Mouse (Mus musculus) stomach, embryonic 16.5 days (tissue): Measurements from ENCODE around the gene Mthfd1l. TPM values are rescaled to one million over a fixed set of nuclear protein-coding genes. Genes with fewer than 3 reads are reported as not detected.
A peak's percentile ranks its signal among the peaks of the same experiment; 100 is the strongest.

Source experiments
- ATAC-seq: fragments of 200-750 bp; cut with Nextera tagmentation; 2 replicates; pipeline ENCODE4 v1.8.0; 2017; ENCODE audit warnings: moderate number of reproducible peaks, moderate TSS enrichment; ENCODE audit not compliant: insufficient read depth, low FRiP score
- H3K27ac ChIP-seq: fragments of 300-500 bp; sonication (generic); 2 replicates; pipeline ENCODE4 v1.5.1; 2014; ENCODE audit warnings: low read length
- H3K27me3 ChIP-seq: fragments of 300-500 bp; sonication (generic); 2 replicates; pipeline ENCODE4 v1.6.1; 2014; ENCODE audit warnings: low read length, control low read depth, mixed read lengths; ENCODE audit not compliant: control insufficient read depth, insufficient read depth
- H3K36me3 ChIP-seq: fragments of 300-500 bp; sonication (generic); 2 replicates; pipeline ENCODE4 v1.6.1; 2014; ENCODE audit warnings: low read length; ENCODE audit not compliant: control insufficient read depth, insufficient read depth
- H3K4me1 ChIP-seq: fragments of 300-500 bp; sonication (generic); 2 replicates; pipeline ENCODE4 v1.6.1; 2014; ENCODE audit warnings: low read length, control low read depth, mixed read lengths; ENCODE audit not compliant: control insufficient read depth, insufficient read depth
- H3K4me2 ChIP-seq: fragments of 300-500 bp; sonication (generic); 2 replicates; pipeline ENCODE4 v1.6.1; 2014; ENCODE audit warnings: low read depth, low read length, mixed read lengths
- H3K4me3 ChIP-seq: fragments of 300-500 bp; sonication (generic); replicated peaks from 2 replicates; pipeline ENCODE4 v1.5.1; 2014; ENCODE audit warnings: mild to moderate bottlenecking, low read length
- H3K9ac ChIP-seq: fragments of 300-500 bp; sonication (generic); 2 replicates; pipeline ENCODE4 v1.6.1; 2014; ENCODE audit warnings: low read length
- H3K9me3 ChIP-seq: fragments of 300-500 bp; sonication (generic); replicated peaks from 2 replicates; pipeline ENCODE4 v1.6.1; 2016; ENCODE audit warnings: low read length, control low read depth; ENCODE audit not compliant: control insufficient read depth
- WGBS: fragments of 180-500 bp; shearing (Covaris S2); extraction: QIAGEN DNeasy Blood & Tissue Kit; methylation state at CpG from one replicate; pipeline ENCODE4 v1.1.7; 2014; 5-methylcytosine and 5-hydroxymethylcytosine counted together
- polyA plus RNA-seq: library from polyadenylated mRNA; unstranded; fragments of >200 nt; fragmentation: Nextera tagmentation; extraction: Ambion mirVana; gene quantifications from 2 replicates; pipeline ENCODE4 v1.2.1, GENCODE M21; 2015

Gene Mthfd1l
- polyA plus RNA-seq, 1 experiment from 2014 or later = 14.0 TPM

- Histone ChIP-seq H3K4me2 (no peak overlapping the region), H3K27ac (no peak overlapping the region), H3K9ac (no peak overlapping the region), H3K27me3 (no peaks in the 10 kb centered on the region), H3K4me3 (no peak overlapping the region), H3K36me3 (no peaks in the 10 kb centered on the region), H3K4me1 (0 out of 2 replicates have a peak, but pooled peaks cover 4% of the 10 kb centered on the region), H3K9me3 (no peaks in the 10 kb centered on the region)
- no peak for ATAC-seq
- WGBS = 88% methylated on average over 8 of the region's 8 CpGs
These were observed 120.1 kb downstream of the Mthfd1l start for GRCm38 (mm10) chr10:4092990-4093389.

DNA sequence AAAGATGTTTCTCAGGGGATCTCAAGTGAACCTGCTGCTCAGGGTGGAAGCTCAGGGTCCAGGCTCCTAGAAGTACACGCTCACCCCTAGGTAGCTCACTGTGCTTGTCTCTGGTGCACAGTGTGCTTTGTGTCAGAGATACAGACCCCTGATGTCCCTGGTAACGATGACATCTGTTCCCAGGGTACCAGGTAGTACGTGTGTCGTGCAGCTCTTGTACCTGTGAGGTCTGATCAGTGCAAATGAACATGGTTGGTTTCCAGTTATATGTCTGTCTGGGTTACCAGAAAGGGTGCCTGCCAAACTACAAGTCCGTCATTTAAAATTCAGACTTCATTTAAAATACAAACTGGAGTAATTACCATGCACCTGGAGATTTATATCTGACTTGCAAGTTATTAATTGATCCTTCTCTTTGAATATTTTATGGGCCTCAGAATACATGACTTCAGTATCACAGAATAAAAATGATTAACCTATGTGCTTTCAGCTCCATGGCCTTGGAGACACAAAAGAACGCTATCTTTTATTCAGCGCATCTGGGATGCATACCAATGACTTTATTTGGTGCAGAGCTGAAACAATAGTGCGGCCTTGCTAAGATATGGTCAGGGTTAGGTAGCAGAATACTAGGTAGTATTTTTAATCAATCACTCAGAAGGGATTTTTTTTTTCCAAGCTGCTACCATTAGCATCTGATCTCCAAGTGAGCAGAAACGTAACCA lies 121.3 kb downstream of the Mthfd1l start:
- Histone ChIP-seq H3K4me3 (no peak overlapping the region), H3K9me3 (no peaks in the 10 kb centered on the region), H3K27me3 (no peaks in the 10 kb centered on the region), H3K4me1 (0 out of 2 replicates have a peak, but pooled peaks cover 4% of the 10 kb centered on the region), H3K27ac (no peak overlapping the region), H3K9ac (no peak overlapping the region), H3K4me2 (no peak overlapping the region), H3K36me3 (no peaks in the 10 kb centered on the region)
- 91% methylated on average over 9 of the region's 9 CpGs for WGBS
- no peak for ATAC-seq

GRCm38 (mm10) chr10:4096151-4096550 lies 123.2 kb downstream of the Mthfd1l start:
- no peak for ATAC-seq
- WGBS = 63% methylated on average over 5 of the region's 5 CpGs
- no peak overlapping the region for H3K27ac ChIP-seq

DNA sequence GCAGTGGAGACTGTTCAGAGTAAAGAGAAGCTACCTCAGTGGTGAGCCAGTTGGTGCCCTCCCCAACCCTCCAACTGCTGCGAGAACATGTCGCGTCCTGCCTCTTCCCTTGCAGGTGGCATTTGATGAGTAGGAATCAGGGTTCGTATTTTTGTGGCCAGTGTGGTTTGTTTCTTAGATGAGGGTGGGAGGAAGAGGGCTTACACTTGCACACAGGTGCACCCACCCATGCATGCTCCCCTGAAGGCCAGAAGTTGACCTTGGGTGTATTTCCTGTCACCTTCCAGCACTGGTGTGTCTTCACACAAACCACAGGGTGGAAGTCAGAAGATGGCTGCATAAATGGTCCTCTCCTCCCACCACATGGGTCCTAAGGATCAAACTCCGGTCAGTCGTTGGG lies 127.1 kb downstream of the Mthfd1l start:
- Histone ChIP-seq H3K9ac (no peak overlapping the region), H3K4me1 (0 out of 2 replicates have a peak, but pooled peaks cover 4% of the 10 kb centered on the region), H3K27ac (no peak overlapping the region), H3K4me3 (no peak overlapping the region), H3K9me3 (no peaks in the 10 kb centered on the region), H3K36me3 (0 out of 2 replicates have a peak, but pooled peaks cover 3% of the 10 kb centered on the region), H3K27me3 (no peaks in the 10 kb centered on the region), H3K4me2 (no peak overlapping the region)
- 88% methylated on average over 6 of the region's 6 CpGs for WGBS
- no peak for ATAC-seq

More at GRCm38 (mm10) chr10:4096151-4096550, 123.2 kb downstream of the Mthfd1l start:
- Histone ChIP-seq H3K4me3 (no peak overlapping the region), H3K9ac (no peak overlapping the region), H3K36me3 (0 out of 2 replicates have a peak, but pooled peaks cover 3% of the 10 kb centered on the region), H3K27me3 (no peaks in the 10 kb centered on the region), H3K4me1 (0 out of 2 replicates have a peak, but pooled peaks cover 4% of the 10 kb centered on the region), H3K9me3 (no peaks in the 10 kb centered on the region), H3K4me2 (no peak overlapping the region)

- H3K27ac ChIP-seq = peak overlapping the region; percentile 70
- ATAC-seq = peak; percentile 72; the same call in 1 of the 2 replicates
- H3K4me2 ChIP-seq = peak overlapping the region; percentile 29; the same call in 1 of the 2 replicates
- WGBS = 22% methylated on average over 10 of the region's 10 CpGs
- H3K4me3 ChIP-seq = no peak overlapping the region
- H3K9me3 ChIP-seq = no peaks in the 10 kb centered on the region
- H3K36me3 ChIP-seq = no peaks in the 10 kb centered on the region
- peaks cover 30% of the 10 kb centered on the region for H3K4me1 ChIP-seq
- H3K27me3 ChIP-seq = no peaks in the 10 kb centered on the region
- H3K9ac ChIP-seq = no peak overlapping the region
These were observed 133.0 kb downstream of the Mthfd1l start for GRCm38 (mm10) chr10:4105676-4106528.

DNA sequence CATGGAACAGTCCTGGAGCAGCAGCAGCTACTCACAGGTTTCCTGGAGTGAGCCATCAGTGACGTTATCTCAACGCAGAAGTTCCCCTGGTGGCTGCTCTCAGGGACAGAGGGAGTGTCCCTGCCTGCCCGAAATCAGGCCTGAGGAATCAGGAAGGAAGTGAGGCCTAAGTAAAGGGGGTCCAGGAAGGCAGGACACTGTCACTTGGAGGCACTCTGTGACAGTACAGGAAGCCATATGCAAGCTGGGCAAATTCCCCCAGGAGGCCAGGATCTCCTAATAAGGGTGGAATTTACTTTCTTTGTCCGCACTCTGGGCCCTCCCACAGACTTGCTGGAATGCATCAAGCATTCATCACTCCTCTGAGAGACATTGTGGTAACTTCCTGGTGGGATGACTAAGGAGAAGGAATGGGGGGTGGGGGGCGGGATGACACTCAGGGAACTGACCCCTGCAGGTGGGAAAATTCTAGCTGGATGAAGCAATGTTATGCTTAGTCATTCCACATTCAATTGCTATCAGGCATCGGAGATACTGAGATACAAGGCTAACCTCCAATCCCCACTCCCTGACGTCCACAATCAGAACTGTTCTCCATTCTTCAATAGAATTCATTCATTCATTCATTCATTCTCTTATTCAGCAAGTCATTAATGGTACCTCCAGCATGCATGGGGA lies 134.9 kb downstream of the Mthfd1l start:
- Histone ChIP-seq H3K4me1 (peaks cover 45% of the 10 kb centered on the region), H3K4me2 (no peak overlapping the region), H3K27ac (peak overlapping the region; percentile 66), H3K9me3 (no peaks in the 10 kb centered on the region), H3K4me3 (no peak overlapping the region), H3K36me3 (no peaks in the 10 kb centered on the region), H3K27me3 (no peaks in the 10 kb centered on the region), H3K9ac (peak overlapping the region; percentile 66; the same call in 1 of the 2 replicates)
- WGBS = 15% methylated on average over 7 of the region's 7 CpGs
- ATAC-seq = peak; percentile 70

DNA sequence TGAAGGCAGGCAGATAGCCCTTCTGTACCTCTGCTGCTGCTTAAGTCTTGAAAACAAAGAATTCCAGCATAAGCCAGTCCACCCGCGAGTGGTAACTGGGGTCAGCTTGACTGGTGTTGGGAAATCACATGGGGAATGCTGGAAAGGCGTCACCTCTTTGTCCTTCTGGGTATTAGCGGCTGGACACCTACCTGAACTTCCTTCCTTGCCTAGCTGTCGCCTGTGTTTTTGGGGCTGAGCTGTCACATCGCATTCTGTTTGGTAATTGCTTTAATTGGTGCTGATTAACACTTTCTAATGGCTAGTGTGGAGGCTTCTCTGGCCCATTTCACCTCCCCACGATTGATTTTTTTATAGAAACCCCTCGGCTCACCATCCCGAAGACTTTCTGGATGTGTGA lies 135.5 kb downstream of the Mthfd1l start:
- peaks cover 52% of the 10 kb centered on the region for H3K4me1 ChIP-seq
- ATAC-seq = no peak
- WGBS = 76% methylated on average over 9 of the region's 9 CpGs
- H3K27me3 ChIP-seq = no peaks in the 10 kb centered on the region
- peak overlapping the region; percentile 66 for H3K27ac ChIP-seq
- no peaks in the 10 kb centered on the region for H3K36me3 ChIP-seq
- no peak overlapping the region for H3K4me3 ChIP-seq
- no peak overlapping the region for H3K4me2 ChIP-seq
- H3K9ac ChIP-seq = no peak overlapping the region
- no peaks in the 10 kb centered on the region for H3K9me3 ChIP-seq

DNA sequence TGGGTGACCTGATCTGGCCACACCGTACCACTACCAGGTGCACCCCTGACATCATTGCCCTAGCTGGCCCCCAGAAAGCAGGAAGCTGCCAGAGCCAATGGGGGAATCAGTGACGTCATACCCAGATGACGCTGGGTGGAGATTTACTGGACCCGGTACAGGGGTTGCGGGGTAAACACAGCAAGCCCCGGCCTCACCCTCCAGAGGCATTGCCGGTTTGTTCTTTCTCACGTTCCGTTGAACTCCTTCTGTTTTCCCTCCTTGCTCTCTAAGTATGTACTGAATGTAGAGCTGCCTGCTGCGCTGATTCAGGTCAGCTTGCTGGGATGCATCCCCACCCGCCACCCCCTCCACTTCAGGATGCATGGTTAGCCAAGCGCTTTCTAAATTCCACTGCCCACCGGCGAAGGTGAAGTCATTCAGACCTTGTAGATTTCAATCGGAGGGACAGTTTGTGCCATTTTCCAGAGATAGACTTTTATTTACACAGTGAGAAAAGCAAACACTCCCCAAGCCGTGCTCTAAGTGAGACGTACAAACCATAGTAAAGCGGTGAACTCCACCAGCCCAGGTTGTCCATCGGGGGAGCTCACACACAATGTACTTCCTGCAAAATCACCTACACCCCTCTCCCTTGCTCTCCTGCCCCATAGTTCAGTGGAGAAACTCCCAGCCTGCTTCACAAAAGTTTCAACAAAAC lies 138.3 kb downstream of the Mthfd1l start:
- H3K4me2 ChIP-seq = peak overlapping the region; percentile 32; the same call in 1 of the 2 replicates
- peak overlapping the region; percentile 38; the same call in 1 of the 2 replicates for H3K9ac ChIP-seq
- peak overlapping the region; percentile 29; the same call in 1 of the 2 replicates for H3K27ac ChIP-seq
- H3K4me3 ChIP-seq = no peak overlapping the region
- peak; percentile 9; the same call in 1 of the 2 replicates for ATAC-seq
- H3K4me1 ChIP-seq = peaks cover 49% of the 10 kb centered on the region
- 50% methylated on average over 19 of the region's 19 CpGs for WGBS
- H3K9me3 ChIP-seq = no peaks in the 10 kb centered on the region
- H3K36me3 ChIP-seq = no peaks in the 10 kb centered on the region
- H3K27me3 ChIP-seq = no peaks in the 10 kb centered on the region
